Mouse (Mus musculus): Measurements from ENCODE around the gene Iscu. TPM values are rescaled to one million over a fixed set of nuclear protein-coding genes. Genes with fewer than 3 reads are reported as not detected.
"Not testable (repeated sequence)": the region's sequence is repeated elsewhere in the genome, so short reads cannot be mapped to it uniquely, and the experiment has no call there.

The Iscu gene
- polyA plus RNA-seq, 1 experiment from 2014 or later = 132 TPM

DNA sequence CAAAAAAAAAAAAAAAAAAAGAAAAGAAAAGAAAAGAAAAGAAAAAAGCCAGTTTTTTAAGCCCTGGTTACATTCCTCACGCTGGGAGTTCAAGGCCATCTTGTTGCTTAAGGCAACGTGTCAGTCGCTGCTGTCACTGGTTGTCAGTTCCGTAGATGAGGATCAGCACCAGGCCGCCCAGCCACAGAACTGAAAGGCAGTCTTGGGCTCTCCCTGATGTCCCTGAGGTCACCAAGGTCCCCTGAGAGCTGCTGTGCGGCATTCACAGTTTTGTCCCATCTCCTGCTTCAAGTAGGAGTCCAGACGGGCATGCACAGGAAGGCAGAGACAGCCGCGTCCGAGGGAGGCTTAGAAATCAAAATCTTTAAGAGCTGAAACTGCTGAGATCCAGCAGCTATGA, 3.0 kb downstream of the Iscu start:
- no peak overlapping the region for H3K27ac ChIP-seq (replicated peaks in 1 of 2; ENCODE audit: control insufficient read depth in 1 of 2, insufficient read depth in 1 of 2, low read depth in 2 of 2, low read length in 2 of 2)
- no peaks in the 10 kb centered on the region for H3K27me3 ChIP-seq (ENCODE audit: control insufficient read depth, insufficient read depth, low read length)
- no peak overlapping the region for H3K9ac ChIP-seq (ENCODE audit: low read length)
- no peak overlapping the region for H3K4me2 ChIP-seq (ENCODE audit: low read length)
- H3K4me3 ChIP-seq (ENCODE audit: control insufficient read depth in 1 of 2, insufficient read depth in 1 of 2, low read depth in 1 of 2, low read length in 2 of 2) = no peak overlapping the region
- peaks cover 44% of the 10 kb centered on the region for H3K36me3 ChIP-seq (ENCODE audit: control insufficient read depth, insufficient read depth, low read length)
- ATAC-seq (ENCODE audit: insufficient number of reproducible peaks, insufficient read depth, low FRiP score, low read depth) = no peak
- peaks cover under 1 to 10% of the 10 kb centered on the region in 2 experiments for H3K4me1 ChIP-seq (ENCODE audit: control insufficient read depth in 2 of 2, insufficient read depth in 2 of 2, low read length in 2 of 2)
- no peaks in the 10 kb centered on the region for H3K9me3 ChIP-seq (ENCODE audit: control insufficient read depth, low read length)
- 92% methylated on average over 10 of the region's 10 CpGs for WGBS

DNA sequence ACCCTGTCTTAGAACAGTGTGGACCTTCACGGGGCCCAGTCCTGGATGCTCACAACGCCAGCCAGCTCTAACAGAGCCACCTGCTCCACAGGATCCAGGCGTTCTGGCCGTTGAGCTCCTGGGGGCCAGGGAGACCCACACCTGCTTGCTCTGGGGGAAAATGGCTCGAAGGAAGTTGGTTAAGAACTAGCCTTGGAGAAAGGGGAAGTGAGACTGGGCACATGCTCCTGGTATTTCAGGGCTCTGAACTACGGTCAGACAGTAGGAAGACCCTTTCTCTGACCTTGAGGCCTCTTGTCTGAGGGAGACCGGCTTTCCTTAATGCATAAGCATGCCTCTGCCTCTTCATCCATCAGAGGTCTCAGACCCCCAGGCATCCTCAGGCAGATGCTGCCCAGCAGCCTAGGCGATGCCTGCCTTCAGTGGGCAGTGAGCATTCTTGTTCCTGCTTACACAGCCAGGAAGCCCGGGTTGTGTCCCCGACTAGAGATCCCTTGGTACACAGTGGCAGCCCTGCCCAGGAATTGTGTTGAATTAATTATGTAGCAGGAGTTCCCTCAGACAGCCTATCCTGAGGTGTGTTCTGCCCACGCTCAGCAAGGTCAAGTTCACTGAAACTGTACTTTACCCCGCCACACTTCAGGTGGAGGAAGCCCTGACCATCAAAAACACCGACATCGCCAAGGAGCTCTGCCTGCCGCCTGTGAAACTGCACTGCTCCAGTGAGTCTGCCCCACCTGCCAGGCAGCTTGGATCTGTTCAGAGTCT, 3.8 kb downstream of the Iscu start:
- peaks cover 0 to 8% of the 10 kb centered on the region in 2 experiments; a peak in 2 of 4 replicates for H3K4me1 ChIP-seq (ENCODE audit: control insufficient read depth in 2 of 2, insufficient read depth in 2 of 2, low read length in 2 of 2)
- no peaks in the 10 kb centered on the region for H3K27me3 ChIP-seq (ENCODE audit: control insufficient read depth, insufficient read depth, low read length)
- no peak overlapping the region for H3K9ac ChIP-seq (ENCODE audit: low read length)
- peaks cover 44% of the 10 kb centered on the region for H3K36me3 ChIP-seq (ENCODE audit: control insufficient read depth, insufficient read depth, low read length)
- no peak overlapping the region for H3K4me2 ChIP-seq (ENCODE audit: low read length)
- H3K4me3 ChIP-seq (ENCODE audit: control insufficient read depth in 1 of 2, insufficient read depth in 1 of 2, low read depth in 1 of 2, low read length in 2 of 2) = no peak overlapping the region
- H3K27ac ChIP-seq (replicated peaks in 1 of 2; ENCODE audit: control insufficient read depth in 1 of 2, insufficient read depth in 1 of 2, low read depth in 2 of 2, low read length in 2 of 2) = no peak overlapping the region
- WGBS = 90% methylated on average over 15 of the region's 15 CpGs
- ATAC-seq (ENCODE audit: insufficient number of reproducible peaks, insufficient read depth, low FRiP score, low read depth) = no peak
- no peaks in the 10 kb centered on the region for H3K9me3 ChIP-seq (ENCODE audit: control insufficient read depth, low read length)

DNA sequence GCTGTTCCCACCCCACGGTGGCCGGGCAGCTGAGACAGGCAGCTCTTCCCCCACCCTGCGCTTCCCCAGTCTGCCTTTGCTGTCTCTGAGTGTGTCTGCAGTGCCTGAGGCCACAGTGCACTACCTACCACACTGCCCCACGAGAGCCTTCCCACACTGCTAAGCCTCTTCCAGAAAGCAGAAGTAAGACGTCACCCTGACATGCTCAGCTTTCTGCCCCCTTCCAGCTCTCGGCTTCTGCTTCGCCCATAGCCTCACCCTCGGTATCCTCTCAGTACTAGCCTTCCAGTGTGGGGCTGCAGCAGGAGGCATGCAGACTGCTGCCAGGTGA, 4.3 kb downstream of the Iscu start:
- Histone ChIP-seq H3K4me2 (ENCODE audit: low read length) (no peak overlapping the region), H3K4me1 (ENCODE audit: control insufficient read depth in 2 of 2, insufficient read depth in 2 of 2, low read length in 2 of 2) (peaks cover 0 to 8% of the 10 kb centered on the region in 2 experiments; a peak in 2 of 4 replicates), H3K9ac (ENCODE audit: low read length) (no peak overlapping the region), H3K4me3 (ENCODE audit: control insufficient read depth in 1 of 2, insufficient read depth in 1 of 2, low read depth in 1 of 2, low read length in 2 of 2) (no peak overlapping the region), H3K9me3 (ENCODE audit: control insufficient read depth, low read length) (no peaks in the 10 kb centered on the region), H3K27me3 (ENCODE audit: control insufficient read depth, insufficient read depth, low read length) (no peaks in the 10 kb centered on the region), H3K27ac (replicated peaks in 1 of 2; ENCODE audit: control insufficient read depth in 1 of 2, insufficient read depth in 1 of 2, low read depth in 2 of 2, low read length in 2 of 2) (no peak overlapping the region), H3K36me3 (ENCODE audit: control insufficient read depth, insufficient read depth, low read length) (peaks cover 44% of the 10 kb centered on the region)
- 87% methylated on average over 8 of the region's 8 CpGs for WGBS
- ATAC-seq (ENCODE audit: insufficient number of reproducible peaks, insufficient read depth, low FRiP score, low read depth) = no peak

DNA sequence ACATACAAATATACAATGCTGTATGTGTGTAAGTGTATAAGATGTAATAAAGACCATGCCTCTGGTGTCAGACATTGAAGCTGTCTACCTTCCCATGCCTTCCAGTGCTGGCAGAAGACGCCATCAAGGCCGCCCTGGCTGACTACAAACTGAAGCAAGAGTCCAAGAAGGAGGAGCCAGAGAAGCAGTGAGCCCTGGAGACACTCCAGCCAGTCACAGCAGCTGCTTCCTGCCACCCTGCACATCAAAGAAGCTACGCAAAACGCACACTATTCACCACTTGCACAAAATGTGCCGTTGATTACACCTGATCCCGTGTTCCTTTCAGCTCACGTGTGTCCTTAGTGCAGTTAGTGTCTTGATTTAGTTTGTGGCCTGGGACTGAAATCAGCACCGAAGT, 5.2 kb downstream of the Iscu start:
- H3K4me2 ChIP-seq (ENCODE audit: low read length); H3K9ac ChIP-seq (ENCODE audit: low read length); H3K4me1 ChIP-seq (ENCODE audit: control insufficient read depth in 2 of 2, insufficient read depth in 2 of 2, low read length in 2 of 2); H3K9me3 ChIP-seq (ENCODE audit: control insufficient read depth, low read length); H3K4me3 ChIP-seq (ENCODE audit: control insufficient read depth in 1 of 2, insufficient read depth in 1 of 2, low read depth in 1 of 2, low read length in 2 of 2); ATAC-seq (ENCODE audit: insufficient number of reproducible peaks, insufficient read depth, low FRiP score, low read depth); H3K27me3 ChIP-seq (ENCODE audit: control insufficient read depth, insufficient read depth, low read length); H3K27ac ChIP-seq (replicated peaks in 1 of 2; ENCODE audit: control insufficient read depth in 1 of 2, insufficient read depth in 1 of 2, low read depth in 2 of 2, low read length in 2 of 2): not testable (repeated sequence)
- 82% methylated on average over 8 of the region's 8 CpGs for WGBS
- H3K36me3 ChIP-seq (ENCODE audit: control insufficient read depth, insufficient read depth, low read length) = peaks cover 44% of the 10 kb centered on the region

DNA sequence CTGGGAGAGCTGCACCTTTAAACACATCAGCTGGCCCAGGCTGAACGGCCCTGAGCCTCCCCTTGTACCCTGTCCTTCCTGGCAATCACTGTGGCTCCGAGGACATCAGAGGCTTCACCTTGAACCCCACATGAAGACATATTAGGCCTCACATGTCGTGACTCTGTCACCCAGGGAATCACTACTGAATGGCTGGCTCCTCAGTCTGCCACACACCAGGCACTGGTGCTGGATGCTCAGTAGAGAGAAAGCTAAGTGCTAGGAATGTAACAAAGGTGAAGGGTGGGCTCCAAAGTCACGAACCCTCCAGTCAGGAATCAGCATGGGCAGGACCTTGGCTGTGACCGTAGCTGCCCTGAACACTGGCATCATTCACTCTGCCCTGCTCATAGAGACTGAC, 7.0 kb downstream of the Iscu start:
- Histone ChIP-seq H3K27ac (replicated peaks in 1 of 2; ENCODE audit: control insufficient read depth in 1 of 2, insufficient read depth in 1 of 2, low read depth in 2 of 2, low read length in 2 of 2) (no peak overlapping the region), H3K4me1 (ENCODE audit: control insufficient read depth in 2 of 2, insufficient read depth in 2 of 2, low read length in 2 of 2) (peaks cover 6 to 7% of the 10 kb centered on the region in 2 experiments), H3K9me3 (ENCODE audit: control insufficient read depth, low read length) (no peaks in the 10 kb centered on the region), H3K36me3 (ENCODE audit: control insufficient read depth, insufficient read depth, low read length) (peaks cover 39% of the 10 kb centered on the region), H3K4me3 (ENCODE audit: control insufficient read depth in 1 of 2, insufficient read depth in 1 of 2, low read depth in 1 of 2, low read length in 2 of 2) (no peak overlapping the region), H3K4me2 (ENCODE audit: low read length) (no peak overlapping the region), H3K9ac (ENCODE audit: low read length) (no peak overlapping the region), H3K27me3 (ENCODE audit: control insufficient read depth, insufficient read depth, low read length) (peaks cover 5% of the 10 kb centered on the region; the same call in 1 of the 2 replicates)
- no peak for ATAC-seq (ENCODE audit: insufficient number of reproducible peaks, insufficient read depth, low FRiP score, low read depth)
- WGBS = 74% methylated on average over 5 of the region's 5 CpGs

DNA sequence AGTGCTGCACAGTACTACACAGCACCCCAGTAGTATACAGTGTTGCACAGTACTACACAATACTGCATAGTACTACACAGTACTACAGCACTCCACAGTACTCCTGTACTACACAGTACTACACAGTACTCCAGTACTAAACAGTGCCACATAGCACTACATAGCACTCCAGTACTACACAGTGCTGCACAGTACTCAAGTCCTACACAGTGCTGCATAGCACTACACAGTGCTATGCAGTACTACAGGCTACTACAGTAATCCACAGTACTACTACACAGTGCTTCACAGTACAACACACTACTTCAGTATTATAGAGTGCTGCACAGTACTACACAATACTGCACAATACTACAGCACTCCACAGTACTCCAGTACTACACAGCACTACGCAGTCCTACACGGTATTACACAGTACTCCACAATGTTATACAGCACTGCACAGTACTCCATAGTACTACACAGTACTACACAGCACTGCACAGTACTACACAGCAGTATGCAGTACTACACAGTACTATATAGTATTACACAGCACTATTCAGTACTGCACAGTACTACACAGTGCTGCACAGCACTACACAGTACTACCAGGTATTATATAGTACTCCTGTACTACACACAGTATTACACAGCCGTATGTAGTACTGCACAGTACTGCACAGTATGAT, 7.7 kb downstream of the Iscu start:
- Histone ChIP-seq H3K27ac (replicated peaks in 1 of 2; ENCODE audit: control insufficient read depth in 1 of 2, insufficient read depth in 1 of 2, low read depth in 2 of 2, low read length in 2 of 2) (no peak overlapping the region), H3K9me3 (ENCODE audit: control insufficient read depth, low read length) (no peaks in the 10 kb centered on the region), H3K27me3 (ENCODE audit: control insufficient read depth, insufficient read depth, low read length) (peaks cover 5% of the 10 kb centered on the region; the same call in 1 of the 2 replicates), H3K36me3 (ENCODE audit: control insufficient read depth, insufficient read depth, low read length) (peaks cover 32% of the 10 kb centered on the region), H3K4me3 (ENCODE audit: control insufficient read depth in 1 of 2, insufficient read depth in 1 of 2, low read depth in 1 of 2, low read length in 2 of 2) (no peak overlapping the region), H3K9ac (ENCODE audit: low read length) (no peak overlapping the region), H3K4me1 (ENCODE audit: control insufficient read depth in 2 of 2, insufficient read depth in 2 of 2, low read length in 2 of 2) (peaks cover 6 to 7% of the 10 kb centered on the region in 2 experiments), H3K4me2 (ENCODE audit: low read length) (no peak overlapping the region)
- 94% methylated on average over 3 of the region's 3 CpGs for WGBS
- no peak for ATAC-seq (ENCODE audit: insufficient number of reproducible peaks, insufficient read depth, low FRiP score, low read depth)

DNA sequence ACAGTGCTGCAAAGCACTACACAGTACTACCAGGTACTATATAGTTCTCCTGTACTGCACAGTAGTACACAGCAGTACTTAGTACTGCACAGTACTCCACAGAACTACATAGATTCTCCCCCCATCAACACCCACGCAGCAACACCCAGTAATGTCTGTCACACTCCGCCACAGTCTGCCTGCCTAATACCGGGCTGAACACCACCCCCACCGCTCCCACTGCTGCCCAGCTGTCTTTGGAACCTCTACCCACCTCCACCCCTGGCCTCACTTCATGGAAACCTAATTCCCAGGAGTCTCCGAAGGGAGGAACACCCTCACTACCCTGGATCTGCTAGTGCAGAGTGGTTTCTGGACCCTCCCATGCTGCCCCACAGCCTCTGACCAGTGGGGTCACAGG, 8.2 kb downstream of the Iscu start:
- 78% methylated on average over 5 of the region's 5 CpGs for WGBS
- H3K9ac ChIP-seq (ENCODE audit: low read length) = no peak overlapping the region
- no peaks in the 10 kb centered on the region for H3K9me3 ChIP-seq (ENCODE audit: control insufficient read depth, low read length)
- peaks cover 6 to 7% of the 10 kb centered on the region in 2 experiments for H3K4me1 ChIP-seq (ENCODE audit: control insufficient read depth in 2 of 2, insufficient read depth in 2 of 2, low read length in 2 of 2)
- no peak overlapping the region for H3K27ac ChIP-seq (replicated peaks in 1 of 2; ENCODE audit: control insufficient read depth in 1 of 2, insufficient read depth in 1 of 2, low read depth in 2 of 2, low read length in 2 of 2)
- no peak overlapping the region for H3K4me3 ChIP-seq (ENCODE audit: control insufficient read depth in 1 of 2, insufficient read depth in 1 of 2, low read depth in 1 of 2, low read length in 2 of 2)
- no peak overlapping the region for H3K4me2 ChIP-seq (ENCODE audit: low read length)
- ATAC-seq (ENCODE audit: insufficient number of reproducible peaks, insufficient read depth, low FRiP score, low read depth) = no peak
- H3K27me3 ChIP-seq (ENCODE audit: control insufficient read depth, insufficient read depth, low read length) = peaks cover 5% of the 10 kb centered on the region; the same call in 1 of the 2 replicates
- H3K36me3 ChIP-seq (ENCODE audit: control insufficient read depth, insufficient read depth, low read length) = peaks cover 27% of the 10 kb centered on the region

All from heart, embryonic 14.5 days (tissue).